19 mouse cellular contexts compared by ENCODE assay signal in genomic region chr1:183420296-183420695, GRCm38 (mm10). TPM values are rescaled to one million over a fixed set of nuclear protein-coding genes. Genes with fewer than 3 reads are reported as not detected.
DNase-seq lines count a peak whose midpoint lies in the region; ATAC-seq lines count a peak whose summit lies in the region.
"Had no signal": no experiment of that assay in that cellular context is flagged by ENCODE, and none has a peak within 500 bp of the region (broad histone marks: within the 10 kb centered on the region; RNA-seq: fewer than 3 reads in every experiment).

No protein-coding gene starts in this region.

- no peak overlapping the region for H3K9ac ChIP-seq in heart, embryonic 16.5 days (ENCODE audit: low read length)
- H3K9ac ChIP-seq: forebrain, embryonic 13.5 days; heart, embryonic 15.5 days; hindbrain, embryonic 15.5 days had no signal

- DNase-seq in heart, adult 9 months (ENCODE audit: low spot score in 2 of 2): no peak
- DNase-seq in A20 (ENCODE audit: low read depth, low spot score): peak; percentile 59
- DNase-seq in thymus, postnatal 10 days (ENCODE audit: low spot score in 2 of 2): peak; percentile 65 to 79
- DNase-seq in thymus, postnatal 4 days: peak; percentile 67
- DNase-seq in kidney, adult 18-20 months: no peak
- no peak for DNase-seq in Muller cell, postnatal 12 days (ENCODE audit: inconsistent ontology term)
- DNase-seq: adrenal gland, adult 2 months; adrenal gland, postnatal 36 days; gastrocnemius, postnatal 36 days; heart, adult 11 months; heart, postnatal 36 days had no signal

- 78% methylated on average over 10 of the region's 10 CpGs for WGBS in heart, embryonic 16.5 days

- H3K27me3 ChIP-seq in heart, embryonic 16.5 days (ENCODE audit: control insufficient read depth, insufficient read depth, low read length): no peaks in the 10 kb centered on the region
- H3K27me3 ChIP-seq: forebrain, embryonic 13.5 days; heart, embryonic 15.5 days; hindbrain, embryonic 15.5 days; Patski had no signal

- H3K4me2 ChIP-seq in heart, embryonic 16.5 days (ENCODE audit: low read depth, low read length): no peak overlapping the region
- H3K4me2 ChIP-seq: forebrain, embryonic 13.5 days; heart, embryonic 15.5 days; hindbrain, embryonic 15.5 days had no signal

- H3K9me3 ChIP-seq in heart, embryonic 16.5 days (replicated peaks; ENCODE audit: control insufficient read depth, low read length): no peaks in the 10 kb centered on the region; the same call in 1 of the 2 replicates
- H3K9me3 ChIP-seq: embryonic facial prominence, embryonic 10.5 days; forebrain, embryonic 13.5 days; heart, embryonic 10.5 days; heart, embryonic 15.5 days; hindbrain, embryonic 15.5 days had no signal

- no peaks in the 10 kb centered on the region for H3K36me3 ChIP-seq in heart, embryonic 16.5 days (ENCODE audit: control insufficient read depth, insufficient read depth)
- H3K36me3 ChIP-seq: embryonic facial prominence, embryonic 10.5 days; heart, embryonic 10.5 days; heart, embryonic 15.5 days; hindbrain, embryonic 15.5 days had no signal

- peak; percentile 51 for ATAC-seq in heart, embryonic 16.5 days (replicated peaks; ENCODE audit: extremely low read depth, insufficient read depth, low FRiP score)
- ATAC-seq: activated CD4-positive, CD25-positive, alpha-beta regulatory T cell, adult 4 months; forebrain, embryonic 13.5 days; Patski had no signal

- H3K4me3 ChIP-seq in heart, embryonic 16.5 days (ENCODE audit: low read length): no peak overlapping the region
- H3K4me3 ChIP-seq: embryonic facial prominence, embryonic 10.5 days; forebrain, embryonic 13.5 days; heart, embryonic 10.5 days; heart, embryonic 15.5 days; hindbrain, embryonic 15.5 days had no signal

- H3K4me1 ChIP-seq in heart, embryonic 16.5 days (ENCODE audit: control insufficient read depth, insufficient read depth, low read length): no peaks in the 10 kb centered on the region
- H3K4me1 ChIP-seq: embryonic facial prominence, embryonic 10.5 days; forebrain, embryonic 13.5 days; heart, embryonic 10.5 days; hindbrain, embryonic 15.5 days had no signal

- H3K27ac ChIP-seq in heart, embryonic 16.5 days (ENCODE audit: low read length): peak overlapping the region; percentile 56
- H3K27ac ChIP-seq: embryonic facial prominence, embryonic 10.5 days; forebrain, embryonic 13.5 days; heart, embryonic 10.5 days; heart, embryonic 15.5 days; hindbrain, embryonic 15.5 days had no signal

RNA-seq across cellular contexts. Expression of gene Hhipl2, which starts 2.3 kb away (rescaled TPM):
- polyA plus RNA-seq in heart, embryonic 16.5 days (2015; fragmentation: Nextera tagmentation; extraction: Ambion mirVana): 0.55 TPM in 1 of 2 replicates, not detected in the other
- polyA plus RNA-seq: activated CD4-positive, CD25-positive, alpha-beta regulatory T cell, adult 4 months had no signal

RNA-seq across cellular contexts. Expression of gene Taf1a, which starts 31.5 kb away (rescaled TPM):
- polyA plus RNA-seq in heart, embryonic 16.5 days (2015; fragmentation: Nextera tagmentation; extraction: Ambion mirVana): 13.3 and 15.0 TPM in 2 replicates

RNA-seq across cellular contexts. Expression of gene Mia3, which starts 50.9 kb away (rescaled TPM):
- 57.7 and 66.7 TPM in 2 replicates for polyA plus RNA-seq in heart, embryonic 16.5 days (2015; fragmentation: Nextera tagmentation; extraction: Ambion mirVana)

Comparison
In these comparisons a context has a peak if more than half of its experiments do, and no peak if none do; other contexts are left out.
1. DNase-seq: peak in A20 (single experiment), thymus, postnatal 10 days (2 of 2) and thymus, postnatal 4 days (single experiment); none in heart, adult 9 months (0 of 2), kidney, adult 18-20 months (single experiment) and Muller cell, postnatal 12 days (single experiment).